Mouse (Mus musculus) erythroblast, embryonic 14.5 days (primary cell): ENCODE results near the gene Uqcrc2. TPM values are rescaled to one million over a fixed set of nuclear protein-coding genes. Genes with fewer than 3 reads are reported as not detected.
A peak's percentile ranks its signal among the peaks of the same experiment; 100 is the strongest.

Source experiments
- H3K27me3 ChIP-seq: 2 replicates; pipeline ENCODE4 v1.6.1; 2012; ENCODE audit warnings: inconsistent platforms; ENCODE audit not compliant: control insufficient read depth
- H3K36me3 ChIP-seq: 2 replicates; pipeline ENCODE4 v1.6.1; 2012; ENCODE audit warnings: mild to moderate bottlenecking, inconsistent platforms; ENCODE audit not compliant: control insufficient read depth
- H3K4me1 ChIP-seq: 2 replicates; pipeline ENCODE4 v1.6.1; 2012; ENCODE audit warnings: inconsistent platforms; ENCODE audit not compliant: control insufficient read depth
- H3K4me3 ChIP-seq: replicated peaks from 2 replicates; pipeline ENCODE3; 2012; ENCODE audit warnings: moderate library complexity, mild to moderate bottlenecking, inconsistent platforms
- H3K9me3 ChIP-seq: 2 replicates; pipeline ENCODE4 v1.6.1; 2012; ENCODE audit warnings: low read length, inconsistent platforms, mixed read lengths; ENCODE audit not compliant: control insufficient read depth
- GATA1 ChIP-seq: IDR thresholded peaks from 2 replicates; pipeline ENCODE4 v1.6.1; 2012; ENCODE audit warnings: low read length, inconsistent platforms, mixed read lengths
- TAL1 ChIP-seq: IDR thresholded peaks from 3 replicates; pipeline ENCODE4 v1.6.1; 2012; ENCODE audit warnings: low read length, inconsistent platforms, mixed read lengths
- polyA plus RNA-seq: library from polyadenylated mRNA; stranded (reverse); fragments of >175 nt; gene quantifications from 2 replicates; pipeline ENCODE4 v1.2.3, GENCODE M21; 2012

Gene Uqcrc2
- polyA plus RNA-seq, 1 experiment = 1.3 TPM

DNA sequence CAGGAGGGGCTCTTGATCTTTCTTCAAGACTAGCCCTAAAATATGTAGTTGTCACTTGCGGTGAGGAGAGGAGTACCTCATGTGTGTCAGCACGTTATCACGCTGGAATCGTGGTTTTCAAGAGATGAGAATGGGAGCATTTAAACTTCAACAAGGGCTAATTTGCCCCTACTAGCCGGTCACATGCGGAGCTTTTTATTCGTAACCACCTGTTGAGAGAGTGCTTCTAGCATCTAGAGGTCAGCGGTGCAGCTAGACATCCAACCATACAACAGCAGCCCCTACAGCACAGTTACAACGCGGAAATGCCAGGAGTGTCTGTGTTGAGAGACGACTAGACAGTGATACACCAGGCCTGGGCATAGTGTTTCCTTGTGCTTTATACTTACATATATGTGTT is 845 bp downstream of the Uqcrc2 start:
- Histone ChIP-seq H3K4me1 (peaks cover 25% of the 10 kb centered on the region), H3K36me3 (peaks cover 34% of the 10 kb centered on the region), H3K9me3 (no peaks in the 10 kb centered on the region), H3K27me3 (0 out of 2 replicates have a peak, but pooled peaks cover 3% of the 10 kb centered on the region), H3K4me3 (peak overlapping the region; percentile 81)
- no peak for TF ChIP-seq TAL1

DNA sequence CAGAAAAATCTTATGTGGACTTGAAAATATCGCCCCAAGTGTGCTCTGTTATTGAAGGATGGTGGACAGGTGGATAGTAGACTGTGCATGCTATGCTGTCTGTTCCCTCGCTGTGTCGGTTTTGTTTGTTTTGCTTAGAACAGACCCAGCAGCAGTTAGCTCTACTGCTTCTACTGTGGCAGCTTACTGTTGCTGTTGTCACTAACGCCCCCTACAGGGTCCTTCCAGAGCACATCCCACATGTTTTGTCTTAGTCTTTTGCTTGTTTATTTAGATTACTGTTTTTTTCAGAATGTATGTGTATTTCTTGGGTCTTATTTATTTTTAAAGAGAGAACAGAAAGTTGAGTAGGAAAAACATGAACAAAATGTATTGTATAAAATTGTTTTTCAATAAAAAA is 8.2 kb downstream of the Uqcrc2 start:
- peaks cover 90% of the 10 kb centered on the region for H3K36me3 ChIP-seq
- no peaks in the 10 kb centered on the region for H3K4me1 ChIP-seq
- H3K27me3 ChIP-seq = no peaks in the 10 kb centered on the region
- no peak for TF ChIP-seq TAL1
- TF ChIP-seq GATA1 = no peak
- no peaks in the 10 kb centered on the region for H3K9me3 ChIP-seq
- H3K4me3 ChIP-seq = no peak overlapping the region

DNA sequence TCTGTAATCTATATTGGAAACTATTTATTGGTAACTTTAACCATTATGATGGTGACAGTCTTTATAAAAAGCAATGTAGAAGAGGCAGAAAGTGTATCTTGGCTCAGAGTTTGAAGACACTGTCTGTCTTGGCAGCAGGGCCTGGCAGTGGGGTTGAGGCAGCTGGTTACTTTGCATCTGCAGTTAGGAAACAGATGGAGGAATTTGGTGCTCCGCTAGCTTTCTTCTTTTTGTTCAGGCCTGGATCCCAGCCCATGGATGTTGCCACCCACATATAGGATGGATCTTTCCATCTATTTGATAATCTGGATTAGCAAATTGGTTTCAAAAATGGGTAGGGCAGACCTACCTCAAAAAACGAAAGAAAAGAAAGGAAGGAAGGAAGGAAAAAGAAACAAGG is 12.9 kb downstream of the Uqcrc2 start:
- H3K9me3 ChIP-seq = no peaks in the 10 kb centered on the region
- peaks cover 98% of the 10 kb centered on the region for H3K36me3 ChIP-seq
- no peaks in the 10 kb centered on the region for H3K27me3 ChIP-seq
- no peak overlapping the region for H3K4me3 ChIP-seq
- H3K4me1 ChIP-seq = peaks cover 3% of the 10 kb centered on the region; the same call in 1 of the 2 replicates
- no peak for TF ChIP-seq TAL1
- no peak for TF ChIP-seq GATA1

DNA sequence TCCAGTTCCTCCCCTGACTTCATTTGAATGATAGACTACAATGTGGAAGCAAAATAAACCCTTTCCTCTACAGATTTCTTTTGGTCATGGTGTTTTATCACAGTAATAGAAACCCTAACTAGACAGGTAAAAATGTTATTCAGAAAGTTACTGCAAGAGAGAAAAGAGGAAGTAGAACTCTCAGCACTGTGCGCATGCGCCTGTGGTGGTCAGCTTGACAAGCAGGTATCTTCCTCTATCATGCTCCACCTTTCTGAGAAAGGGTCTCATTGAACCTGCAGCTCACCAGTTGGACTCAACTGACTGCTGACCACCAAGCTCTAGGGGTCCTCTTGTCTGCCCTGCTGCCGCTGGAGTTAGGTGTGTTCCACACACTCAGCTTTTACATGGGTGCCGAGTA is 27.1 kb downstream of the Uqcrc2 start:
- TF ChIP-seq TAL1 (no peak), GATA1 (no peak)
- Histone ChIP-seq H3K27me3 (no peaks in the 10 kb centered on the region), H3K4me1 (no peaks in the 10 kb centered on the region), H3K4me3 (no peak overlapping the region), H3K9me3 (no peaks in the 10 kb centered on the region), H3K36me3 (peaks cover 37% of the 10 kb centered on the region)

DNA sequence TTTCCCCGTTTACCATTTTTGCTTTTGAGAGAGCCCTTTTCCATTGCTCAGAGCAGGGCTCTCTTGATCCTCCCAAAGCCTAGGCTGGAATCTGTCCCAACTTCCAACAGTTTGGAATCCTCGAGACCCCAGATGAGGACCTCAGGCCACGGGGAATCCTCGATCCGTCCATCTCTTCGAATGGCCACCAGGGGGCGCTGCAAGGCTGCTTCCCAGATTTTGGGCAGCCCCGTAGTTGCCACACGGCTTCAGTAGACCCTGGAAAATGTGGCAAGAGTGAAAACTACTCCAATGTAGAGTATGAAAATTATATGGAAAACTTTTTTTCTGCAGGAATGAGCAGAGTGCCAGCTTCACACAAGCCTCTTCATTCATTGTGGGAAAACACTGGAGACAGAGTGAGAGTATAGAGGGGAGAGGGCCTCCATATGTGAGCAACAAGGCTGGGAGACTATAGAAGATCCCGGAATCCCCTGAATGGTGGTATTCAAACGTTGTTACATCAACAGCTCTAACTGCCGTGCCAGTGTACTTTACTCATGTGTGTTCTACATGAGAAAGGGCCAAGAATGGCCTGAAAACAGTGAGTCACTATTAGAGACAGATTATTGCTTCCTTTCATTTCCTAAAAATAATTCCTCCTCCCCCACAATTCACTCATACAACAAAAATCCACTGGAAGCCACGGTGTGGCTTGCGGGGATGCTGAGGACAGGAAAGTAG is 35.3 kb downstream of the Uqcrc2 start, which contains the start of gene Pdzd9:
Pdzd9 (minus strand) TSS at position 191 of the 723 bp plus-strand sequence.
- Histone ChIP-seq H3K4me1 (peaks cover 5% of the 10 kb centered on the region), H3K36me3 (no peaks in the 10 kb centered on the region), H3K9me3 (no peaks in the 10 kb centered on the region), H3K4me3 (no peak within 1 kb of the TSS), H3K27me3 (0 out of 2 replicates have a peak, but pooled peaks cover 2% of the 10 kb centered on the region)
- TF ChIP-seq TAL1 (no peak), GATA1 (no peak)

DNA sequence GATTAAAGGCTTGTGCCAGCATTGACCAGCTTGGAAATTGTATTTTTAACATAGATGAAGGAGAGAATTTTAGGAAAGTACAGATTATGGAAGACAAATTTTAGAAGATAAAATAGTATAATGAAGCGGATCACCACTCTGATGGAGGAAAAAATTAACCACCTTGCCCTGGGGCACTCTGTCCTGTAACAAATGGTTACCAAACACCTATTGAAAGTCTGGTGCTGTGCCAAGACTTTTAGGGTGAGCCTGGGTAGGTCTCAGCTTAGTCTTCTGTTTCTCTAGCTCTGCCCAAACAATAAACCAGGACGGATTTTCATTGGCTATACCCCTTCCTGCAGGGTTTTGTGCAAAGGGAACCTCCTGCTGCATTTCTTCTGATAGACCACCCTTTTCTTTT is 36.3 kb downstream of the Uqcrc2 start:
- TF ChIP-seq GATA1 (no peak), TAL1 (no peak)
- H3K4me1 ChIP-seq = peaks cover 7% of the 10 kb centered on the region
- no peak overlapping the region for H3K4me3 ChIP-seq
- no peaks in the 10 kb centered on the region for H3K36me3 ChIP-seq
- 0 out of 2 replicates have a peak, but pooled peaks cover 2% of the 10 kb centered on the region for H3K27me3 ChIP-seq
- no peaks in the 10 kb centered on the region for H3K9me3 ChIP-seq

DNA sequence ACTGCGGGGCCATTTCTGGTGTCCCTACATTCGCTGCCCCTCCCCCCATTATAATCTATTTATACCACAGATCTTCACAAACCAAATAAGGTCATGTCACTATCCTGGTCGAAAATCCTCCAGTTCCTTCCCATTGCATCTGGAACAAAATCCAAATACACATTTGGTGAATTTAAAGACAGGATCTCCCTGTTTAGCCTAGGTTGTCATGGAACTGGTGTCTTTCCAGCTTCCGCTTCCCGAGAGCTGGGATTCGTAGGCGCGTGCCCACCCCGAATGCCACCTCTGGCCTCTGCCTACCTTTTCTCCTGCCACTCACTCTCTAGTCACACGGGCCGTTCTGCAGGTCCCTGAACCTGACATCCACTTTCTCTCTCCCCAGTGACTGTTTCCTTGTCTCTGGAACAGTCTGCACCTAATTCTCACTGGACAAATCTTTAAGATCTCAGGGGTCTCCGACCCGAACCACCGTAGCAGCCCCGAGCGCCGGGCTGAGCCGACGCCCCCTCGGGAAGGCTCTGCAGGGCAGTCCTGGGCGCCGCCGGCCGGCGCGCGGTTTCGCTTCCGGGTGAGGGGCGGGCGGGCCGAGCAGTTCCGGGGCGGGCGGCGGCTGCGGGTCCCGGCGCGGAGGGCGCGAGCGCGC is 42.1 kb downstream of the Uqcrc2 start, which contains the start of gene Mosmo:
Mosmo (plus strand) TSS at position 618 of the 643 bp plus-strand sequence.
- TF ChIP-seq TAL1 (no peak), GATA1 (no peak)
- H3K4me1 ChIP-seq = peaks cover 53% of the 10 kb centered on the region
- H3K36me3 ChIP-seq = no peaks in the 10 kb centered on the region; the same call in 1 of the 2 replicates
- peak within 1 kb of the TSS; percentile 72 for H3K4me3 ChIP-seq
- H3K27me3 ChIP-seq = no peaks in the 10 kb centered on the region
- H3K9me3 ChIP-seq = no peaks in the 10 kb centered on the region

DNA sequence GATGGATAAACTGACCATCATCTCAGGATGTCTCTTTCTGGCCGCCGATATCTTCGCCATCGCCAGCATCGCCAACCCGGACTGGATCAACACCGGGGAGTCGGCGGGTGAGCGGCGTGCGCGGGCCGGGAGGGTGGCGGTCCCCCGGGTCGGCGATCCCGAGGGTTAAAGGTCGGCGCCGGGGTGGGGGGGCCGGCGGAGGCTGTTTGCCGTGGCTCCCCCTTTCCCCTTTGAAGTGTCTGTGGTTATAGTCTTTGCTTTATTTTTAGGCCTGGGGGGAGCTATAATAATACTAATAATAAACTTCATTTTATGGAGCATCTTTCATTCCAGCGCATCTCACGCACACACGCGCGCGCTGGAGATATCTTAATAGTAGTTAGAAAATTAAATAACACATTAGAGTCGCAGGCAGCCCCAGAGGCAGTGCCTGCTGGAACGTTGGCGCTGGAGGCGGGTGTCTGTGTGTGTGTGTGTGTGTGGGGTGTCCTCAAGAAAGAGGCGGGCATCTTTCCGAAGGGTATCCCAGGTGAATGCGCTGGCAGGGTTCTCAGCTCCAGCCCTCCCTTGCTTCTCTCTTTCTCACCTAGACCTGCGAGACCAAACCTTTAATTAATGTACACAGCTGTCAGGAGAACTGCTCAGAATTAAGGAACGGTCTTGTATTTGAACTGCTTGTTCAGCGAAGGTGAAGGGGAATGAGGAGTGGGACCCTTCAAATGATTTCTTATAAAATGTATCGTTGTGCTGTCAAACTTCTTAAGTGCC is 43.0 kb downstream of the Uqcrc2 start:
- no peaks in the 10 kb centered on the region; the same call in 1 of the 2 replicates for H3K36me3 ChIP-seq
- peaks cover 59% of the 10 kb centered on the region for H3K4me1 ChIP-seq
- H3K27me3 ChIP-seq = no peaks in the 10 kb centered on the region
- H3K9me3 ChIP-seq = no peaks in the 10 kb centered on the region
- H3K4me3 ChIP-seq = peak overlapping the region; percentile 72
- TF ChIP-seq TAL1 (no peak), GATA1 (no peak)

DNA sequence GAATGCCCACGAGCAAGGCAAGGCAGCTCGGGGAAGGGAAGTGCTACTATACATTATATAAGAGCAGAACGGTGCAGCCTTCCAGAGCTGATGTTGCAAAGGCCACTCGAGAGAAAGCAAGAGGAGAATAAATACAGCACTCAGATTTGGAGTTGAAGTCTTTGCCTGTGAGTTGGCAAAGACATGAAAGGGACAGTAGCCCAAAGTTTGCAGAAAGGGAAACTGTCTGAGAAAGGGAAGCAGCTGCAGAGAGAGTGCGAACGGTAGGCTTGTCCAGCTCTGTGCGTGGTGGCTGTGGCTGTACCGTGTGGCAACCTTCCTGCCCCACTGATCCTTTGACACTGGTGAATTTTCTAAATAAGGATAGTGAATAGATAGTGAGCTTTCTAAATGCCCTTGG is 44.0 kb downstream of the Uqcrc2 start:
- Histone ChIP-seq H3K4me3 (peak overlapping the region; percentile 72), H3K4me1 (peaks cover 59% of the 10 kb centered on the region), H3K27me3 (no peaks in the 10 kb centered on the region), H3K9me3 (no peaks in the 10 kb centered on the region), H3K36me3 (no peaks in the 10 kb centered on the region; the same call in 1 of the 2 replicates)
- no peak for TF ChIP-seq TAL1
- no peak for TF ChIP-seq GATA1
